Mouse (Mus musculus): ENCODE data around the gene Dtymk. TPM values are rescaled to one million over a fixed set of nuclear protein-coding genes. Genes with fewer than 3 reads are reported as not detected.

The Dtymk gene
- polyA plus RNA-seq, 1 experiment from 2014 or later, result 148 TPM

DNA sequence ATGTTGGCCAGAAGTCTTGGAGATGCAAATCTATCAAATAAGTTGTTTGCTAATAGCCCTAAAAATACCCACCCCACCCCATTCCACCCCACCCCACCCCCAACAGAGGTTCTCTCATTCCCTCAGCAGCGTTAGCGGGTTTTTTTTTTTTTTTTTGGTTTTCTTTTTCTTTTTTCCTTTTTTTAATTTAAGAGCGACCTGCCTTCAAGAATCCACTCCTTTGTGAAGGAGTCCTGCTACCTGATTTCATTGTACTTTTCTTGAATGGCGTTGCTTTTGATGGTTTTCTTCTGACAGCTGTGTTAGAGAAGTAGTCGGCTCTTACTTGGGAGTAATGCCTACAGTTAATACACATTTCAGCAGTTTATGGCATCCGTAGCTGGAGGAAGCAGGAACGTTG lies 46.1 kb downstream of the Dtymk start:
- WGBS, result 33% methylated on average over 7 of the region's 7 CpGs
- Histone ChIP-seq H3K4me1 (replicated peaks; ENCODE audit: control insufficient read depth, insufficient read depth, low read length) (peaks cover 19% of the 10 kb centered on the region), H3K27ac (no peak overlapping the region), H3K9me3 (ENCODE audit: control insufficient read depth, low read length) (no peaks in the 10 kb centered on the region), H3K27me3 (ENCODE audit: control insufficient read depth, insufficient read depth, low read length) (no peaks in the 10 kb centered on the region), H3K4me3 (replicated peaks; ENCODE audit: low read length) (peak overlapping the region; percentile 60), H3K4me2 (replicated peaks) (peak overlapping the region; percentile 86), H3K36me3 (replicated peaks; ENCODE audit: control insufficient read depth, insufficient read depth) (peaks cover under 1% of the 10 kb centered on the region; the same call in 1 of the 2 replicates), H3K9ac (peak overlapping the region; percentile 91; the same call in 1 of the 2 replicates)
- no peak for ATAC-seq (ENCODE audit: low FRiP score)
- no peak for DNase-seq (ENCODE audit: low spot score)

DNA sequence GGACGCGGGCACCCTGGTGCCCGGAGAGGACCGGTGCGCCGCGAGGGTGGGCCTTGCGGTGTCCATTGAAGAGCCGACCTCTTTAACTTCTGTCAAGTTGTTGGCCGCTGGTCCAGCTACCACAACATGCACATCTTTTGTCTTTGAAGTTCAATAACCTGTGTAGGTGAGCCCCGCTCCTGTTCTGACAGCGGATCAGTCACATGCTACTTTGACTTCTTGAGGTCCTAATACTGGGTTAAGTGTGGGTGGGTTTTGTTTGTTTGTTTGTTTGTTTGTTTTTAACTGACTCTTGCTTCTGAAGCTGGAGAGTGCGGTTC lies 46.5 kb downstream of the Dtymk start:
- ATAC-seq (ENCODE audit: low FRiP score) (no peak), DNase-seq (ENCODE audit: low spot score) (peak; percentile 25)
- H3K9me3 ChIP-seq (ENCODE audit: control insufficient read depth, low read length), result no peaks in the 10 kb centered on the region
- H3K4me1 ChIP-seq (replicated peaks; ENCODE audit: control insufficient read depth, insufficient read depth, low read length), result peaks cover 19% of the 10 kb centered on the region
- peak overlapping the region; percentile 88 for H3K27ac ChIP-seq
- 2% methylated on average over 13 of the region's 13 CpGs for WGBS
- peak overlapping the region; percentile 86 for H3K4me2 ChIP-seq (replicated peaks)
- peak overlapping the region; percentile 91 for H3K9ac ChIP-seq
- H3K36me3 ChIP-seq (replicated peaks; ENCODE audit: control insufficient read depth, insufficient read depth), result peaks cover 5% of the 10 kb centered on the region; the same call in 1 of the 2 replicates
- no peaks in the 10 kb centered on the region for H3K27me3 ChIP-seq (ENCODE audit: control insufficient read depth, insufficient read depth, low read length)
- peak overlapping the region; percentile 60 for H3K4me3 ChIP-seq (replicated peaks; ENCODE audit: low read length)

DNA sequence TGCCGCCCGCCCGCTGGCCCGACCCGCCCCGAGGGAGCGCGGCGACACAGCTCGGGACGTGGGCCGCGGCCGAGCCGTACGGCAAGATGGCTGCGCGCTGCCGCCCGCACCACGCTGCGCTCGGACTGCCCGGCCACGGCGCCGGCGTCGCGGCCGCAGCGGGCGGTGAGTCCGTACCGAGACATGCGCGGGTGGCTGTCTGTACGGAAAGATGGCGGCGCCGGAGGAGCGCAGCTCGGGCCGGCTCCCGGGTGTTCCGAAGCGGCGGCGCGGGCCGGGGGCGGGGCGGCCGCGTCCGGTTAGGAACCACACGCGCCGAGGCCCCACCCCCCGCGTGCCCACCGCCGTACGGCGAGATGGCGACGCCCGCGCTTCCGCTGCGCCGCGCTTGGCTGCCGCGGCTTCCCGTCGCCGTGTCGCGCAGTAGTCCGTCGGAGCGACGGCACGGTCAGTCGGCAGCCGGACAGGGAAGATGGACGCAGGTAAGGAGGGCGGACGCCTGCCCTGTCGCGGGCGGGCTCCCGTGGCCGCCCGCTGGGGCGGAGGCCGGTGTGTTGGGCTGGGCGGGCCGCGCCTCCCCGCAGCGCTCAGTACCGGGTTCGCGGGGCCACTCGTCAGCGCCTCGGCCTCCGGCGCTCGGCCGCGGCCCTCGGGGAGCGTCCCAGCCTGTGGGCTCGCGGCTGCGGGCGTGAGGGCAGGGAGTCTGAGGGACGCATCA lies 47.0 kb downstream of the Dtymk start, which contains the start of gene Thap4:
Gene Thap4, minus strand, starts transcription at position 292 of the 718 bp plus-strand sequence.
- Histone ChIP-seq H3K36me3 (replicated peaks; ENCODE audit: control insufficient read depth, insufficient read depth) (peaks cover 10% of the 10 kb centered on the region), H3K4me1 (replicated peaks; ENCODE audit: control insufficient read depth, insufficient read depth, low read length) (peaks cover 19% of the 10 kb centered on the region), H3K27ac (peak within 1 kb of the TSS; percentile 88), H3K27me3 (ENCODE audit: control insufficient read depth, insufficient read depth, low read length) (no peaks in the 10 kb centered on the region), H3K4me2 (replicated peaks) (peak within 1 kb of the TSS; percentile 86), H3K9me3 (ENCODE audit: control insufficient read depth, low read length) (no peaks in the 10 kb centered on the region), H3K4me3 (replicated peaks; ENCODE audit: low read length) (peak within 1 kb of the TSS; percentile 60), H3K9ac (peak within 1 kb of the TSS; percentile 91)
- under 1% methylated on average over 82 of the region's 121 CpGs for WGBS
- ATAC-seq (ENCODE audit: low FRiP score), result peak; percentile 94
- DNase-seq (ENCODE audit: low spot score), result peak; percentile 90

GRCm38 (mm10) chr1:93753911-93754572 lies 47.7 kb downstream of the Dtymk start:
- DNase-seq (ENCODE audit: low spot score), result peak; percentile 34
- ATAC-seq (ENCODE audit: low FRiP score), result peak; percentile 41
- Histone ChIP-seq H3K9ac (peak overlapping the region; percentile 91), H3K4me2 (replicated peaks) (peak overlapping the region; percentile 86), H3K27me3 (ENCODE audit: control insufficient read depth, insufficient read depth, low read length) (no peaks in the 10 kb centered on the region), H3K4me1 (replicated peaks; ENCODE audit: control insufficient read depth, insufficient read depth, low read length) (peaks cover 19% of the 10 kb centered on the region), H3K4me3 (replicated peaks; ENCODE audit: low read length) (peak overlapping the region; percentile 60), H3K9me3 (ENCODE audit: control insufficient read depth, low read length) (no peaks in the 10 kb centered on the region), H3K27ac (peak overlapping the region; percentile 88), H3K36me3 (replicated peaks; ENCODE audit: control insufficient read depth, insufficient read depth) (peaks cover 17% of the 10 kb centered on the region)
- WGBS, result under 1% methylated on average over 59 of the region's 59 CpGs

DNA sequence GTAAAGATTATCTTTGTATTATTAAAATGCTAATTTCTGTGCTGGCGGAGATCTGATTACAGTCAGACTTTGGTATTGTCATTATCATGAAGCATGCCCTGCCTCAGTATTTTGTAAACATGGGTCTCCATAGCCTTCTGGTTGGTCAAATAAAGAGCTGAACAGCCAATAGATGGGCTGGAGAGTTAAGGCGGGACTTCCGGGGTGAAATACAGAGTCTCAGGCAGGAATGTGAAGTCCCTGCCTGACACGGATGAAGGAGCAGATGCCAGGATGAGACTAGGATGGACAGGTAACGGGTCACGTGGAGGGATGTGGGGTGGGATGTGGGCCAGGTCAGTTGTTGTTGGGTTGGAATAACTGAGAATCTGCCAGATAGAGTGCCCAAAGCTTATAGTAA lies 50.4 kb downstream of the Dtymk start, which contains the start of gene Atg4b:
Gene Atg4b, plus strand, starts transcription at position 211 of the 400 bp plus-strand sequence.
- Histone ChIP-seq H3K27ac (no peak within 1 kb of the TSS), H3K9ac (no peak within 1 kb of the TSS), H3K4me3 (replicated peaks; ENCODE audit: low read length) (no peak within 1 kb of the TSS), H3K27me3 (ENCODE audit: control insufficient read depth, insufficient read depth, low read length) (no peaks in the 10 kb centered on the region), H3K4me1 (replicated peaks; ENCODE audit: control insufficient read depth, insufficient read depth, low read length) (peaks cover 14% of the 10 kb centered on the region), H3K36me3 (replicated peaks; ENCODE audit: control insufficient read depth, insufficient read depth) (peaks cover 36% of the 10 kb centered on the region), H3K4me2 (replicated peaks) (no peak within 1 kb of the TSS), H3K9me3 (ENCODE audit: control insufficient read depth, low read length) (no peaks in the 10 kb centered on the region)
- no peak for DNase-seq (ENCODE audit: low spot score)
- no peak for ATAC-seq (ENCODE audit: low FRiP score)
- WGBS, result 77% methylated on average over 6 of the region's 6 CpGs

DNA sequence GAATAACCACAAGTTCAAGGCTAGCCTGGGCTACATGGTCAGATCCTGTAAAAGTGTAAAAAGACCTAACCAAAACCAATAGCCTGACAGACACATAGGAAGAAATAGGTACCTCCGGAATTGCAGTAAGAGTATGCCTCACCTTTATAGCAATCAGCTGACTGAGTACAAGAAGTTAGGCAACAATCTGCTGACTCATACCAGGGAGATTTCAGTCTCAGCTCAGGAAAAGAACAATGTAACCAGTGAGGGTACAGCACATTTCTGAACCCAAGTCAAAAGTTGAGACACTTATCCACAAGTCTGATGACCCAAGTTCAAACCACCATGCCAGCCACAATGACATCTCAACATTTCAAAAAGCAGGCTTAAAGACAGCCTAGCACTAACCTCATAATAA lies 53.2 kb downstream of the Dtymk start:
- Histone ChIP-seq H3K4me2 (replicated peaks) (no peak overlapping the region), H3K27me3 (ENCODE audit: control insufficient read depth, insufficient read depth, low read length) (no peaks in the 10 kb centered on the region)
- ATAC-seq (ENCODE audit: low FRiP score), result no peak

DNA sequence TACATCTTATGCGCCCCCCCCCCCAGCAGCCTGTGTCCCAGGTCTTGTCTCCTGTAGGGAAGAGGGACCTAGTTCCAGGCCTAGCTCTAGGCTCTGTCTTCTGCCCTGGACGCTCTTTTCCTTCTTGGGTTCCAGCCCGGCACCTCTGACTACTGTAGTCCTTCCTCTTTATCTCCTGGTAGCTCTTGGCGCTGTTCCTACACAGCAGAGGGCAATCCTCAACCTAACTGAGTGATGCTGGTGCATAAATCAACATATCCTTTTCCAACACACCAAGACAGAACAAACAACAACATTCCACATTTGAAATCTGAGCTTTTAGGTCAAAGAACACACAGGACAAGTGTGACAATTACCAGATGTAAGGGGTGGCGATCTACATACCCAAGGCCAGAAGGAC lies 55.6 kb downstream of the Dtymk start:
- no peak for DNase-seq (ENCODE audit: low spot score)
- H3K4me3 ChIP-seq (replicated peaks; ENCODE audit: low read length), result no peak overlapping the region
- no peaks in the 10 kb centered on the region for H3K4me1 ChIP-seq (replicated peaks; ENCODE audit: control insufficient read depth, insufficient read depth, low read length)
- no peaks in the 10 kb centered on the region for H3K27me3 ChIP-seq (ENCODE audit: control insufficient read depth, insufficient read depth, low read length)
- ATAC-seq (ENCODE audit: low FRiP score), result no peak; the same call in 1 of the 2 replicates
- no peaks in the 10 kb centered on the region for H3K9me3 ChIP-seq (ENCODE audit: control insufficient read depth, low read length)
- no peak overlapping the region for H3K9ac ChIP-seq
- H3K36me3 ChIP-seq (replicated peaks; ENCODE audit: control insufficient read depth, insufficient read depth), result peaks cover 39% of the 10 kb centered on the region
- 93% methylated on average over 5 of the region's 5 CpGs for WGBS
- H3K27ac ChIP-seq, result no peak overlapping the region
- H3K4me2 ChIP-seq (replicated peaks), result no peak overlapping the region

More for the DNA sequence above, 53.2 kb downstream of the Dtymk start:
- Histone ChIP-seq H3K27ac (no peak overlapping the region), H3K36me3 (replicated peaks; ENCODE audit: control insufficient read depth, insufficient read depth) (peaks cover 36% of the 10 kb centered on the region), H3K4me3 (replicated peaks; ENCODE audit: low read length) (no peak overlapping the region), H3K4me1 (replicated peaks; ENCODE audit: control insufficient read depth, insufficient read depth, low read length) (peaks cover 7% of the 10 kb centered on the region), H3K9me3 (ENCODE audit: control insufficient read depth, low read length) (no peaks in the 10 kb centered on the region), H3K9ac (no peak overlapping the region)
- no peak for DNase-seq (ENCODE audit: low spot score)
- WGBS, result 97% methylated on average over 1 of the region's 1 CpGs

GRCm38 (mm10) chr1:93742910-93743309 lies 58.8 kb downstream of the Dtymk start:
- ATAC-seq (ENCODE audit: low FRiP score) (no peak), DNase-seq (ENCODE audit: low spot score) (no peak)
- no peaks in the 10 kb centered on the region for H3K4me1 ChIP-seq (replicated peaks; ENCODE audit: control insufficient read depth, insufficient read depth, low read length)
- no peak overlapping the region for H3K9ac ChIP-seq
- no peak overlapping the region for H3K27ac ChIP-seq
- no peaks in the 10 kb centered on the region for H3K27me3 ChIP-seq (ENCODE audit: control insufficient read depth, insufficient read depth, low read length)
- H3K36me3 ChIP-seq (replicated peaks; ENCODE audit: control insufficient read depth, insufficient read depth), result peaks cover 12% of the 10 kb centered on the region
- H3K4me3 ChIP-seq (replicated peaks; ENCODE audit: low read length), result no peak overlapping the region
- no peaks in the 10 kb centered on the region for H3K9me3 ChIP-seq (ENCODE audit: control insufficient read depth, low read length)
- no peak overlapping the region for H3K4me2 ChIP-seq (replicated peaks)
